Mouse (Mus musculus) kidney, postnatal 25 days (tissue): ENCODE measurements around the gene Fscn3.

Experiments
- DNase-seq, 2 experiments: peaks; one replicate each; pipeline ENCODE4 v3.0.0; 2021; ENCODE audit warnings: mixed read lengths in 2 of 2

The Fscn3 gene

GRCm38 (mm10) chr6:28427096-28427839, at the start of gene Fscn3:
Gene Fscn3 (plus strand): TSS chr6:28427789.
- peak; percentile 65 to 75 for DNase-seq

- DNase-seq: no peak
Measured at GRCm38 (mm10) chr6:28381983-28382382, 45.6 kb upstream of the Fscn3 start.

GRCm38 (mm10) chr6:28385169-28385568, 42.4 kb upstream of the Fscn3 start:
- no peak for DNase-seq

GRCm38 (mm10) chr6:28389038-28389437, 38.6 kb upstream of the Fscn3 start:
- DNase-seq: no peak

GRCm38 (mm10) chr6:28396051-28396852, 31.3 kb upstream of the Fscn3 start:
- DNase-seq: no peak

GRCm38 (mm10) chr6:28396853-28397457, 30.6 kb upstream of the Fscn3 start:
- DNase-seq: no peak

GRCm38 (mm10) chr6:28397681-28398203, 29.8 kb upstream of the Fscn3 start, which contains the start of gene Zfp800:
Gene Zfp800 (minus strand): TSS chr6:28398005.
- no peak for DNase-seq

GRCm38 (mm10) chr6:28398726-28399125, 28.9 kb upstream of the Fscn3 start:
- DNase-seq: no peak

GRCm38 (mm10) chr6:28399791-28400190, 27.8 kb upstream of the Fscn3 start:
- no peak for DNase-seq

GRCm38 (mm10) chr6:28410053-28410452, 17.5 kb upstream of the Fscn3 start:
- peak; percentile 58 to 65 for DNase-seq

- DNase-seq: no peak
Measured at GRCm38 (mm10) chr6:28411236-28411635, 16.4 kb upstream of the Fscn3 start.

- no peak for DNase-seq
Measured at GRCm38 (mm10) chr6:28416981-28417380, 10.6 kb upstream of the Fscn3 start.

GRCm38 (mm10) chr6:28418449-28418848, 9.1 kb upstream of the Fscn3 start:
- DNase-seq: peak; percentile 93

GRCm38 (mm10) chr6:28419673-28420072, 7.9 kb upstream of the Fscn3 start:
- DNase-seq: peak in 1 of 2 experiments; percentile 28

- DNase-seq: no peak
Measured at GRCm38 (mm10) chr6:28420361-28420760, 7.2 kb upstream of the Fscn3 start.

GRCm38 (mm10) chr6:28420865-28421264, 6.7 kb upstream of the Fscn3 start:
- DNase-seq: no peak

GRCm38 (mm10) chr6:28421469-28422000, 6.1 kb upstream of the Fscn3 start:
- peak; percentile 96 to 97 for DNase-seq

- DNase-seq: no peak
Measured at GRCm38 (mm10) chr6:28422651-28423290, 4.8 kb upstream of the Fscn3 start.

- DNase-seq: peak; percentile 98
Measured at GRCm38 (mm10) chr6:28423313-28423712, 4.3 kb upstream of the Fscn3 start, which contains the start of gene Arf5. Gene Arf5 (plus strand): TSS chr6:28423560.

- DNase-seq: peak; percentile 60 to 86
Measured at GRCm38 (mm10) chr6:28423767-28424695, 3.6 kb upstream of the Fscn3 start.

GRCm38 (mm10) chr6:28425019-28425418, 2.6 kb upstream of the Fscn3 start:
- no peak for DNase-seq
